Mouse (Mus musculus): ENCODE data around the gene Vpreb1.
A peak's percentile ranks its signal among the peaks of the same experiment; 100 is the strongest.
"Not testable (repeated sequence)": the region's sequence is repeated elsewhere in the genome, so short reads cannot be mapped to it uniquely, and the experiment has no call there.

Vpreb1 gene

GRCm38 (mm10) chr16:16870617-16871331 lies at the start of gene Vpreb1, which contains the start of gene Top3b:
Vpreb1 (minus strand) TSS chr16:16870843.
Top3b (plus strand) TSS chr16:16870736.
- peak; percentile 86 for DNase-seq (ENCODE audit: low spot score)

DNA sequence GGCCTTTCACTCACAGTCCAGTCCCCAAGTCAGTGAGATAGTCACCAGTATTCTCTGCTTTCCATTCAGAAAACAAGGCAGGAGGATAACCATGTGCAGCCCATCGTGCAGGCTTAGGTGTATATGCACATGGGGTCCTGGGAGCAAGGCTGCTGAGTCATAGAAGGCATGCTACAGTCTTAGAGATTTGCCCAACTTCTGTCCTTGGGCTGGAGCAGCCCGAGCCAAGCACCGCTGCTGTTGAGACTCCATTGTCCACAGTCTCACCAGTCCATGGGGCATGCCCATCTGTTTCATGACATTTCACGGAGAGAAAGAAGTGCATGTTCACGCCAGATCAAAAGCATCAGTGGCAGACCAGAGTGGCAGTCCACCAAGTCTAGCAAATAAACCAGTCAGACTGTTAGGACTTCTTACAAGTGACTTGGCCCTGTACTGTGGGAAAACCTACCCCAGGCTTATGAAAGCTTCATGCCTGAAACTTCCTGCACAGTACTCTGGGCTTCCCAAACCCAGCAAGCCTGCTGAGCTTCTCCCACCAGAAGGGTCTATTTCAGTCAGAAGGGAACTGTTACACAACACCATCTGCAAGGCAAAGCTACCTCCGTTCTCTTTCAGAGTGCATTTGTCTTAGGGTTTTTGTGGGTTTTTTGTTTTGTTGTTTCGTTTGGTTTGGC lies 47.9 kb upstream of the Vpreb1 start:
- DNase-seq (ENCODE audit: low spot score): no peak

DNA sequence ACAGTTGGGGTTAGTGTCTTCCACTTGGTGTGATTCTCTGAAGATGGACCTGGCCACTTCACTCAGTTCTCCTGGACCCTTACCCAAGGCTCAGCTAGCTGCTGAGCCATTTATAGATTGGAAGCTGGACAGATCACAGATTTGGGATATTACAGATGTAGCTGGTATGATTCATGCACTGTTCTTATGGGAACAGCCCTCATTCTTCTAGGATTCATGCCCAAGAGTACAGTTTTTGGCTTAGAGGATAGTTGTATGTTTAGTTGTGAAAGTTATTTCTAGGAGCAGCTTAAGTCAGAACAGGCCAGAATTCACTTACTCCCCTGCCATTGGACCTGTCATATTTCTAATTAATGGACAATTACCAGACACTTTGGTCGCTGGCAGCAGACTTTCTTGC lies 42.8 kb upstream of the Vpreb1 start:
- DNase-seq (ENCODE audit: low spot score): no peak

DNA sequence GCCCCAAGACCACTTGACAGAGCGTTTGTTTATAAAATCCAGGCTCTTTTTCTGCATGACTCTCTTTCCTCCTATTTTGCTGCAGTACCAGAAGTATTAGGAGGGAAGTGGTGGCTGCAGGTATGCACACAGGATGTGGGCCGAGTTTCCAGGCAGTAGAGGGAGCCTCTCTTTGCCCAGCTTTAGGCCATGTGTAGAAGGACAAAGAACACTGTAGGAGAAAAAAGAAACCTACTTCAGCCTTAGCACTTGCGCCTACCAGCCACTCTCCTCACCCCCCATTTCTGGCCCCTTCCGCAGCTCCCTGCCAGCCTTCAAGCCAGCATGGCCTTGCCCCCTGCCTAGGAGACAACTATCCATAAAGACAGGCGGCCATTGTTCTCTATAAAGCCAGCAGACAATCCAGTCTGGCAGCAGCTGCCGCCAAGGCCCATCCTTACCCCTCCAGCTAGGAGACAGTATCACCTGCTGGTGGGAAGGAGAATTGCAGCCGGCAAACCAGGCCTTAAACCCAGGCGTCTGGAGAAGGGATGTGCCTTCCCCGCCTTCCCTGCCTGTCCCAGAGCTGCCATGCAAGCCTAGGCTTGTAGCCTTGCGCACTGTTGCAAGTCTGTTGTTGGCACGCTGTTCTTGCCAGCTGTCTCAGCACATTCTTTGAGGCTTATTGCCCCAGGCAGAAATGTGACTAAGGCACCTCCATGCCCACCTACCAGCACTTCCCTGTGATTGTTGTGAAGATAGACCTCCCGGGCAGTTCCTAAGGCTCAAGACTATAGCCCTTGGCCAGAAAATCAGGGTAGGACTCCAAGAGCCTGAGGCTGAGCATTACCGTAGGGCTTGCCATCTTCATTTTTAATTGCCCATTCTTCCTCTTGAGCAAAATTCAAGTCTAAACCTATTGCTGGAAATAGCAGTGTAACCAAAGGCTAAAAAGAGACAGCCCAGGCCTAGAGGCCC lies 41.3 kb upstream of the Vpreb1 start:
- peak; percentile 69 for DNase-seq (ENCODE audit: low spot score)

DNA sequence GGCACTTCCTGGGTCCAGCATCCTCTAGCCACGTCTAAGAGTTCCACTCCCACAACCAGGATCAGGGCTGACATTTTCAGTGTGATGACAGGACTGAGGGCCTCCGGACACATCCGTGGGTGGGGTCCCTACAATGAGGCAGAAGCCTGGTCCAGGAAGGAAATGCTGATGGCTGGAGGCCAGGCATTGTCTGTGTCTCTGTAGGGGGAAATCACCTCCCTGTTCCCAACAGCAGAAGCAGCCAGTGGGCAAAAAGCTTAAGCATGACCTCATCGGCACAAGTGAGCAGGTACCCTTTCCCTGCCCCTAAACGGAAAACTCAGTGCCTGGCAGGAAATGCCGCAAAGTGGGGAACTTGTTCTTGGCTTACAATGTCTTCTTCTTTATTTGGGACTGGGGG lies 37.2 kb upstream of the Vpreb1 start:
- DNase-seq (ENCODE audit: low spot score): no peak

DNA sequence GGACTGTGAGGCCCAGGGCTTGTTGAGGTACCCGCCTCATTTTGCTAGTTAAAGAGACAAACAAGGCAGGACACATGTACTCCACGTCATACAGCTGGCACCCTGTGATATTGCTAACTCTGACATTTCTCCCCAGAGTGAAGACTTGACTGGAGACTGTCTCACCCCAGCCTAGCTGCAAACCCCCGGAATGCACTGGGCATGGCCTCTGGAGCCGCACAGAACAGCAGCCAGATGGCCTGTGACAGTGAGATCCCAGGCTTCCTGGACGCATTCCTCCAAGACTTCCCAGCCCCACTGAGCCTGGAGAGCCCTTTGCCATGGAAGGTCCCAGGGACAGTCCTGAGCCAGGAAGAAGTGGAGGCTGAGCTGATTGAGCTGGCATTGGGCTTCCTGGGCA lies 32.5 kb upstream of the Vpreb1 start:
- no peak for DNase-seq (ENCODE audit: low spot score)

DNA sequence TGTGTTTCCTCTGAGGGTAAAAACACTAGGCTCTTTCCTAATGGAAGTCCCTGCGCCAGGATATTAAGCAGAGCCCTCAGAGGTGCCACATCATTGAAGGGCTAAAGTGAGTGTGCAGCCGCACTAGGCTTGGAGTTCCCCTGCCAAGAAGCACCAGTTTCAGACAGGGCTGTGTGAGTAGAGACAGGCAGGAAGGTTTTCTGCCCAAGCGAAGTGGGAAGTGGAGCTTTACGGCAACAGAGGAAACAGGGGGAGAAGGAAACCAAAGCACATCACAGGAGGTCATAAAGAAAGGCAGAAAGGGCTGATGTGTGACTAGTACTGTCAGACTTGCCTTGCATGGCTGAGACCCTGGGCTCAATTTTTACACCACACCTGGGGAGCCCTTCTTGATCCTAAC lies 31.7 kb upstream of the Vpreb1 start:
- DNase-seq (ENCODE audit: low spot score): no peak

GRCm38 (mm10) chr16:16897056-16897584 lies 26.5 kb upstream of the Vpreb1 start:
- no peak for DNase-seq (ENCODE audit: low spot score)

DNA sequence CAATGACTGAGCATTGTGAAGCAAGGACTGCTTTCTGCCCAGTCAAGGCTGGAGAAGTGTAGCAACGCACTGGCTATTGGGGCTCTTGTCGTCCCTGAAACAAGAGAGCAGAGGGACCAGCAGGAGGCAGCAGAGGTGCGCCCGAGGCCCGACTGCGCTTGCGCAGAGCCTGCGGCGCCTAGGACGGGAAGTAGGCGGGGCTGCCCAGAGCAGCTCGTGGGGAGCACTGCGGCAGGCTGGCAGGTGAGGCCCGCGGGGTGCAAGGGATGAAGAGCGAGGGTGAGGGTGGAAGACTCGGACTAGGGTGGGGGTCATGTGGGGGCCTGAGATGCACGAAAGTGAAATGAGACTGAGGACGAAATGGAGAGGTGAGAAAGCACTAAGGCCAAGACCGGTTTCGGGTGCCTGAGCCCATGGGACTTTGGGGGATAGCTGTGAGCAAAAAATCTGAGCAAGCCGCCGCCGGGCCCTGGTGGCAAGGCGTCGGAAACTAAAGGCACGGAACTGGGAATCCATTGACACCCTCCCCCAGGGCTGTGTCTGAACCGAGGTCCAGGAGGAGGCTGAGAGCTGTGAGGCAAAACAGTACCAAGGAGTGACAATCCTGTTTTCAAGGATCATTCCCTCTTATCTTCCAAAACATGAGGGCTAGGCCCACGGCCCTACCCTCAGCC lies 25.9 kb upstream of the Vpreb1 start, which contains the start of gene Ppm1f:
TSS of gene Ppm1f (plus strand) at position 88 of the 674 bp plus-strand sequence.
- DNase-seq (ENCODE audit: low spot score): peak; percentile 89

GRCm38 (mm10) chr16:16896015-16896381 lies 25.4 kb upstream of the Vpreb1 start:
- no peak for DNase-seq (ENCODE audit: low spot score)

GRCm38 (mm10) chr16:16892366-16892765 lies 21.7 kb upstream of the Vpreb1 start:
- no peak for DNase-seq (ENCODE audit: low spot score)

DNA sequence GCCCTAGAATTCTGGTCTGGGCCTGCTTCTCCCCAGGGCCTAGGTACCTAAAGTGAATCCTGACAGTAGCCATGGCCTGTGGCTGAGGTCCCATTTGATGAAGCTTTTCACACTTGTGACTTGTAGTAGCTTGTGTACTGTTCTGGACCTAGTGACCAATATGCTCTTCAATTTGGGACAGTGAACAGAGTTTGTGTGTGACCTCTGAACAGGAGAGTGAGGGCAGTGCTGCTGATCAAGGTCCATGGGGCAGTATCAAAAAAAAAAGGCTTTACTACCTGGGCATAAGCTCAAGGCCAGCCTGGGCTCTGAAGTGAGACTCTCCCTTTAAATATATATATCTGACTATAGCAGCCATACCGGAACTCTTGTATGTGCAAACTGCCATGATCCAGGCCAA lies 17.7 kb upstream of the Vpreb1 start:
- DNase-seq (ENCODE audit: low spot score): no peak

- DNase-seq (ENCODE audit: low spot score): no peak
These were observed 8.4 kb upstream of the Vpreb1 start for GRCm38 (mm10) chr16:16879025-16879424.

- no peak for DNase-seq (ENCODE audit: low spot score)
These were observed 414 bp downstream of the Vpreb1 start for GRCm38 (mm10) chr16:16870241-16870616.

DNA sequence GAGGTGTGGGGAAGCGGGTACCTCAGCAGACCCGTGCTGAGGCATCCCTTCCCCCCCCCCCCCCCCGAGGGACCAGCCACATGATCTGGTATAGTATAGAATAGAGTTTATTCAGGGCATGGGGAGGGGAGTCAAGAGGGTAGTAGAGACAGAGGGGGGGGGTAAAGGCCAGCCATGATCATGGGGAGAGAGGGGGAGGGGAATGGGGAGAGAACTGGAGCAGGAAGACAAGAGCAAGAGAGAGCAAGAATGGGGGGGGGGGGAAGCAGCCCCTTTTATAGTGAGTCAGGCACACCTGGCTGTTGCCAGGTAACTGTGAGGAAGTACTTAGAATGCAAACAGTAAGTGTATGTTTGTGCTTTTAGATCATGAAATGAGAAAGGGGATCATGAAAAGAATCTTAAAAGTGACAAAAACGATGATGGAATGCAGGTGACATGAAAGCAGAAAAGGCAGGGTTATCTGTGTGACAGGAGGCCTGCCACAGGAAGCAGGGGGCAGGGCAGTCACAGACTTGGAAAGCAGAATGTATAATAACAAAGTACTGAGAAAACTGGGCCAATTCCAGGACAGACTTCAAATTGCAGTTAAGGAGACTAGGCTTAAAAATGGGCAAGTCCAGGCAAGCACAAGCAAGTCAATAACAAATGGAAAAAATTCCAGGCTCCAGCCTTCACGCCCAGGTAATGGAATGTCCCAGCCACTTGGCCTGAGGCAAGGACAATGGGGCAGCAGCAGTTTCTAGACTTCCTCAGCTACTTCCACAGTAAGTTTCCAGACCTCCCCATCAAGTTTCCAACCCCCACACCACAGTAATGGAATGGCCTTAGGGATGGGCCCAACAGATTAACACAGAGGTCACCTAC lies 4.7 kb downstream of the Vpreb1 start:
- DNase-seq (ENCODE audit: low spot score): no peak

- no peak for DNase-seq (ENCODE audit: low spot score)
These were observed 5.4 kb downstream of the Vpreb1 start for GRCm38 (mm10) chr16:16865217-16865616.

GRCm38 (mm10) chr16:16863978-16864377 lies 6.7 kb downstream of the Vpreb1 start, which contains the start of gene Igll1:
Igll1 (minus strand) TSS chr16:16863985.
- DNase-seq (ENCODE audit: low spot score): no peak

DNA sequence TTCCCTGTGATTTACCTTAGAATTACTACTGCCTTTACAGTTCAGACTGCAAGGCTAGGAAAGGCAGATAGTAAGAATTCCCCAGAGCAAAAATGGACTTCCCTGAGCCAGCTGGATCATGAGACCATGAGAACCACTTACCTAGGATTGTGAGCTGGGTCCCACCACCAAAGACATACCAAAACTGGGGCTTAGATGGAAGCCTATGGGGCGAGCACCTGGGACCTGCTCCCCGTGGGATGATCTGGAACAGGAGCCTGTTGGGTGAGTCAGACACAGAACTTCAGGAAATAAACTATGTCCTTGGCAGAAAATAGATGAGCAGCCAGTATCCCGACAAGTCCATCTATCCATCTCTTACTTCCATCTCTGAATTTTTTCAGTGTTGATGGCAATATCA lies 8.4 kb downstream of the Vpreb1 start:
- DNase-seq (ENCODE audit: low spot score): no peak

GRCm38 (mm10) chr16:16856731-16857476 lies 13.7 kb downstream of the Vpreb1 start:
- DNase-seq (ENCODE audit: low spot score): no peak

DNA sequence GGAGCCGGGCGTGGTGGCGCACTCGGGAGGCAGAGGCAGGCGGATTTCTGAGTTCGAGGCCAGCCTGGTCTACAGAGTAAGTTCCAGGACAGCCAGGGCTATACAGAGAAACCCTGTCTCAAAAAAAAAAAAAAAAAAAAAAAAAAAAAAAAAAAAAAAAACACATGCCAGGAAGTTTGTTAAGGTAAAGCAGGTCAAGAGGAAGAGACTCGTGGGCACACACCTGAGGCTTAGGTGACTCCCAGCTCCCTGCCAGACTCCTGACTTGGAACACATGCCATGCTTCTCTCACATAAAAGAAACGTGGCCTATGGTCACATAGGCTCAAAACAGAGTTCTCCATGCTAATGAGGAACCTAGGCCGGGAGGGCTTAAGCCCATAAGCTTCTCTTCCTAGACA lies 14.6 kb downstream of the Vpreb1 start:
- not testable (repeated sequence) for DNase-seq (ENCODE audit: low spot score)
